Mouse (Mus musculus) testis, adult 2 months (tissue): ENCODE measurements at regions not wholly inside any gene's neighbourhood (a gene's known extent, or its start where the extent isn't known, plus 50 kb on each side); places are given as distances from the start of the nearest gene placed in this dataset.

Experiments used
- H3K27ac ChIP-seq: fragments of 200-500 bp; 2 replicates; pipeline ENCODE4 v1.5.1; 2012; ENCODE audit warnings: low read depth, low read length; ENCODE audit not compliant: control insufficient read depth, insufficient read depth
- H3K27me3 ChIP-seq: fragments of 200-500 bp; 2 replicates; pipeline ENCODE4 v1.6.1; 2012; ENCODE audit warnings: mild to moderate bottlenecking, low read length, moderate library complexity; ENCODE audit not compliant: control insufficient read depth, insufficient read depth
- H3K36me3 ChIP-seq: fragments of 200-500 bp; 2 replicates; pipeline ENCODE4 v1.6.1; 2012; ENCODE audit warnings: mild to moderate bottlenecking, low read length; ENCODE audit not compliant: control insufficient read depth, insufficient read depth
- H3K4me1 ChIP-seq: fragments of 200-500 bp; 2 replicates; pipeline ENCODE4 v1.6.1; 2012; ENCODE audit warnings: low read length; ENCODE audit not compliant: control insufficient read depth, insufficient read depth
- H3K4me3 ChIP-seq: fragments of 200-500 bp; 2 replicates; pipeline ENCODE4 v1.5.1; 2012; ENCODE audit warnings: low read depth, mild to moderate bottlenecking, low read length, moderate library complexity, mixed read lengths; ENCODE audit not compliant: control insufficient read depth
- CTCF ChIP-seq: fragments of 200-500 bp; IDR thresholded peaks from 2 replicates; pipeline ENCODE4 v1.5.1; 2012; ENCODE audit warnings: low read depth, mild to moderate bottlenecking, inconsistent platforms, low read length, moderate library complexity; ENCODE audit not compliant: control insufficient read depth, insufficient read depth, insufficient replicate concordance
- POLR2A ChIP-seq: fragments of 200-500 bp; IDR thresholded peaks from 2 replicates; pipeline ENCODE4 v1.6.1; 2012; ENCODE audit warnings: low read depth, mild to moderate bottlenecking, inconsistent platforms, low read length, moderate library complexity; ENCODE audit not compliant: control insufficient read depth

- no peak overlapping the region for H3K27ac ChIP-seq
- TF ChIP-seq POLR2A (no peak), CTCF (no peak)
- H3K4me1 ChIP-seq: no peaks in the 10 kb centered on the region
- H3K4me3 ChIP-seq: no peak overlapping the region
- no peaks in the 10 kb centered on the region for H3K27me3 ChIP-seq
- no peaks in the 10 kb centered on the region for H3K36me3 ChIP-seq
Observed at GRCm38 (mm10) chr8:26469705-26470104, 350.4 kb downstream of the Gm45692 start.

GRCm38 (mm10) chr8:26471811-26472550 lies 352.6 kb downstream of the Gm45692 start:
- no peak for TF ChIP-seq POLR2A
- Histone ChIP-seq H3K36me3 (no peaks in the 10 kb centered on the region), H3K4me3 (no peak overlapping the region), H3K4me1 (no peaks in the 10 kb centered on the region), H3K27ac (no peak overlapping the region), H3K27me3 (no peaks in the 10 kb centered on the region)

GRCm38 (mm10) chr8:26484749-26485148 lies 365.4 kb downstream of the Gm45692 start:
- H3K4me3 ChIP-seq: no peak overlapping the region
- H3K36me3 ChIP-seq: no peaks in the 10 kb centered on the region
- no peak overlapping the region for H3K27ac ChIP-seq
- TF ChIP-seq CTCF (no peak), POLR2A (no peak)
- no peaks in the 10 kb centered on the region for H3K27me3 ChIP-seq
- H3K4me1 ChIP-seq: no peaks in the 10 kb centered on the region

- H3K4me1 ChIP-seq: no peaks in the 10 kb centered on the region
- H3K27me3 ChIP-seq: no peaks in the 10 kb centered on the region
- H3K36me3 ChIP-seq: no peaks in the 10 kb centered on the region
- TF ChIP-seq CTCF: no peak
- TF ChIP-seq POLR2A: no peak
- H3K4me3 ChIP-seq: no peak overlapping the region
- no peak overlapping the region for H3K27ac ChIP-seq
Observed at GRCm38 (mm10) chr8:26487866-26488265, 368.5 kb downstream of the Gm45692 start.

GRCm38 (mm10) chr8:26488590-26488989 lies 369.3 kb downstream of the Gm45692 start:
- Histone ChIP-seq H3K4me1 (no peaks in the 10 kb centered on the region), H3K36me3 (no peaks in the 10 kb centered on the region), H3K27ac (no peak overlapping the region), H3K4me3 (no peak overlapping the region), H3K27me3 (no peaks in the 10 kb centered on the region)
- TF ChIP-seq CTCF (no peak), POLR2A (no peak)

GRCm38 (mm10) chr8:26501196-26501813 lies 382.0 kb downstream of the Gm45692 start:
- Histone ChIP-seq H3K36me3 (no peaks in the 10 kb centered on the region), H3K27me3 (no peaks in the 10 kb centered on the region), H3K4me3 (no peak overlapping the region), H3K4me1 (no peaks in the 10 kb centered on the region), H3K27ac (no peak overlapping the region)
- TF ChIP-seq CTCF: no peak
- TF ChIP-seq POLR2A: no peak

- Histone ChIP-seq H3K27me3 (no peaks in the 10 kb centered on the region), H3K27ac (no peak overlapping the region), H3K4me3 (no peak overlapping the region), H3K4me1 (no peaks in the 10 kb centered on the region), H3K36me3 (no peaks in the 10 kb centered on the region)
- TF ChIP-seq CTCF (no peak), POLR2A (no peak)
Observed at GRCm38 (mm10) chr8:26501814-26502572, 382.7 kb downstream of the Gm45692 start.
